Mouse (Mus musculus): ENCODE results near the gene Psen2. TPM values are rescaled to one million over a fixed set of nuclear protein-coding genes. Genes with fewer than 3 reads are reported as not detected.

Gene Psen2
- 71.1 TPM for polyA plus RNA-seq (2017; shearing (Covaris generic))

DNA sequence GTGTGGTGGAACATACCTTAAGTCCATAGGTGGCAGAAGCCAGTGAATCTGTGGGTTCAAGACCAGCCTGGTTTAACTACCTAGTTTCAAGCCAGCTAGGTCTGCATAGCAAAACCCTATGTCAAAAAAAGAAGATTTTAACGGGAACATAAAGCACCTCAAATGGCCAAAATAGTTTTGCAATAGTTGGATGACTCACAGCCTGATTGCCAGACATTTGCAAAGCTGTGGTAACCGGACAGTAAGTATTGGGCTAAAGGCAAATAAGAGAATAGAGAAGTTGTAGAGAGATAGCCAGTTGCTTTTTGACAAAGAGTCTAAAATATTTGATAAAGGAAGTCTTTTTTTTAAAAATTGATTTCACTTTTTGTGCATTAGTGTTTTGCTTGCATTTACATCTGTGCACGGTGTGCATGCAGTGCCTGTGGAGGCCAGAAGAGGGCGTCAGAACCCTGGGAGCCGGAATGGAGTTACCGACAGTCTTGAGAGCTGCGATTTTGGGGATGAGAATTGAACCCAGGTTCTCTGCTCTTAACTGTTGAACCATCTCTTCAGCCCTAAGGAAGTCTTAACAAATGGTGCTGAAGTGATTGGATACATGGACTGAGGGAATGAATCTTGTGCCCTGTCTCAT lies at the start of gene Psen2:
Psen2 (minus strand) TSS at position 75 of the 634 bp plus-strand sequence.

GRCm38 (mm10) chr1:180198959-180199714 lies 64.1 kb downstream of the Psen2 start, which contains the start of gene Coq8a:
TSS of gene Coq8a (minus strand) at chr1:180199602.

Other genes with a start within 250 kb of the Psen2 start
- gene Coq8a, start 63.8 kb downstream of the Psen2 start, polyA plus RNA-seq (2017; shearing (Covaris generic)) = 81.6 TPM
- 128 TPM for gene Itpkb, start 67.0 kb upstream of the Psen2 start, polyA plus RNA-seq (2017; shearing (Covaris generic))
- not detected for gene Stum, start 220.1 kb upstream of the Psen2 start, polyA plus RNA-seq (2017; shearing (Covaris generic))

Measured in effector memory CD4-positive, alpha-beta T cell, adult 7 months (primary cell).